Comparison of ENCODE assay signal across 8 mouse cellular contexts in the genomic region with DNA sequence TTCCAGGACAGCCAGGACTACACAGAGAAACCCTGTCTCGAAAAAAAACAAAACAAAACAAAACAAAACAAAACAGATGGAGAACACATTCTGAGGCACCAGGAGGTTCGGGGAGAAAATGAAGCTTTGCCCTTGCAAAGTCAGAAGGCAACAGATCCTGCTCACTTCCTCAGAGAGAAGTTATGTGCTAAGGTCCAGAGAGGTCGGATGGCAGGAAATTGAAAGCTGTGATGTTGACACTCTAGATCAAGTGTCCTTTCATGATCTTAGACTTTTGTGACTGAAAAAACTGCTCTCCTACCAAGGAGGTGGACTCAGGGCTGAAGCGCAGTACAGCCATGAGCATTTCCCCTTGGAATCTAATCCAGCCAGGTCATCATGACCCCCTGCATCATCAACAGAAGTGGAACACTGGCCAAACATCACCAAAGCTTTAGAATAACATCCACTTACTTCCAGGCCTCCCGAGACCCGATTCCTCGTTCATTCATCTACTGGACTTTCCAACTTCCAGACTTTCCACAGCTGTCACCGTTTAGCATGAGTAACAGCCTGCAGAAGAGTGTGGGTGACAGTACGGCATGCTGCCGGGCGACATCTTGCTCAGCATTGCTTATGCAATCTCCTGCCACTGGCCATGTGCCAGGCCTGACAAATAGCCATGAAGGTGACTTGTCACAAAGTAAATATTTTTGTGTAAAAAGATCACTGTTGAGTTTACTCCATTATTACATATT.
DNase-seq lines count a peak whose midpoint lies in the region; ATAC-seq lines count a peak whose summit lies in the region.

No protein-coding gene starts in this region.

- no peaks in the 10 kb centered on the region for H3K9me3 ChIP-seq in forebrain, embryonic 16.5 days (ENCODE audit: control insufficient read depth, low read length)

- H3K4me3 ChIP-seq in forebrain, embryonic 16.5 days (replicated peaks; ENCODE audit: low read length) = no peak overlapping the region

- no peaks in the 10 kb centered on the region for H3K36me3 ChIP-seq in forebrain, embryonic 16.5 days (ENCODE audit: control insufficient read depth, insufficient read depth)

- peak; percentile 7 for DNase-seq in A20 (ENCODE audit: low read depth, low spot score)
- DNase-seq in adrenal gland, adult 2 months = peak; percentile 88
- peak; percentile 15 to 22 for DNase-seq in frontal cortex, postnatal 10 days (ENCODE audit: low spot score in 2 of 2)
- peak; percentile 52 to 72 for DNase-seq in layer of hippocampus, adult 18-20 months (ENCODE audit: low spot score in 2 of 2)
- peak; percentile 53 for DNase-seq in mesoderm, embryonic 11.5 days (ENCODE audit: low read depth, low spot score)
- DNase-seq in thymus, postnatal 14 days = no peak
- no peak for DNase-seq in retina, postnatal 1 day

- no peaks in the 10 kb centered on the region for H3K27me3 ChIP-seq in forebrain, embryonic 16.5 days (replicated peaks; ENCODE audit: control insufficient read depth, insufficient read depth, low read length)

- no peak overlapping the region for H3K27ac ChIP-seq in forebrain, embryonic 16.5 days (ENCODE audit: low read length)

- ATAC-seq in forebrain, embryonic 16.5 days = no peak

- H3K4me1 ChIP-seq in forebrain, embryonic 16.5 days (replicated peaks; ENCODE audit: control insufficient read depth, insufficient read depth, low read length) = no peaks in the 10 kb centered on the region

- no peak overlapping the region for H3K9ac ChIP-seq in forebrain, embryonic 16.5 days (replicated peaks; ENCODE audit: low read depth, low read length)

- H3K4me2 ChIP-seq in forebrain, embryonic 16.5 days (ENCODE audit: low read length) = no peak overlapping the region

- 81% methylated on average over 11 of the region's 11 CpGs for WGBS in forebrain, embryonic 16.5 days

Comparison
In these comparisons a context has a peak if more than half of its experiments do, and no peak if none do; other contexts are left out.
1. DNase-seq: peak in A20 (single experiment), adrenal gland, adult 2 months (single experiment), frontal cortex, postnatal 10 days (2 of 2), layer of hippocampus, adult 18-20 months (2 of 2) and mesoderm, embryonic 11.5 days (single experiment); none in thymus, postnatal 14 days (single experiment) and retina, postnatal 1 day (single experiment).